Mouse (Mus musculus): ENCODE results near the gene Tbl1x. TPM values are rescaled to one million over a fixed set of nuclear protein-coding genes. Genes with fewer than 3 reads are reported as not detected.

The Tbl1x gene
- polyA plus RNA-seq, 1 experiment: 7.1 TPM

DNA sequence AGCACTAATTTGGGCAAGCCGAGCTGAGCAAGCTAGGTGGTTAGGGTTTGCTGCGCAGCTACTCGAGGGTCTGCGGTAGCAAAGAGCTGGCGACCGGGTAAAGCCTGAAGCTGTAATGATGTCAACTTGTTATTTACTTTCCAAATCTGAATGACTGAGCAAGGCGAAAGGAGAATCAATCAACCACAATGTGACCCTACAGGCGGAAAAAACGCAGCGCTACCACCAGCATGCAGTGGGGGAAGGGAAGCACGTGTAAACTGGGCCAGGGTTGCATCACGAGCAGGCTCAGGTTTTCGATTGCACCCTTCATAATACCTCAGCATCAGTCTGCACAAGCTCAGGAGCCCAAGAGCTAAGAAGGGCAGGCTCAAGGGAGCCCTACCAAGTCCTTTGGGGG, 1.7 kb upstream of the Tbl1x start:
- no peak overlapping the region for H3K27ac ChIP-seq (ENCODE audit: control insufficient read depth, insufficient read depth, low read depth, low read length, poor library complexity)
- 8% methylated on average over 13 of the region's 13 CpGs for WGBS
- no peaks in the 10 kb centered on the region; the same call in 1 of the 2 replicates for H3K4me1 ChIP-seq (ENCODE audit: control insufficient read depth, insufficient read depth, low read length)
- peak overlapping the region; percentile 45 for H3K4me3 ChIP-seq (replicated peaks; ENCODE audit: control insufficient read depth, low read depth, low read length)
- TF ChIP-seq CTCF (IDR thresholded peaks at IDR 0.05; ENCODE audit: control insufficient read depth, insufficient read depth, low read length) (no peak), POLR2A (IDR thresholded peaks at IDR 0.05; ENCODE audit: borderline replicate concordance, control insufficient read depth, low read depth, low read length) (no peak)

DNA sequence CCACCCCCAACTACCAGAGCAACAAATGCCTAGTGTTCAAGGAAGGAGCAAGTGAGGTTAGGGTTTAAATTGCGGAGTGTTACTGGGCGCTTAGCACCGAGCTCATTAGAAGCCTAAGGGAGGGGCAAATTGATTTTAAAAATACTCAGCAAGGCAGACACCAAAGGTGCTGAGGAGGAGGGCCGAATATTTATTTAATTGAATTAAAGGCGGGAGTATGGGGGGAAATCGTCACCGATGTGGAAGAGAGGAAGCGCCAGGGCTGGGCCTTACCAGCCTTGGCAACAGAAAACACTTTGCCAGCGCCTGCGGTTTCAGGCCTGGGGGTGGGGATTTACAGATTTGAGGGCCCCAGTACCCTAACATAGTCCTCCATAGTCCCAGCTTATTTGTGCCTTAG, 1.0 kb upstream of the Tbl1x start:
- 16% methylated on average over 10 of the region's 10 CpGs for WGBS
- Histone ChIP-seq H3K4me3 (replicated peaks; ENCODE audit: control insufficient read depth, low read depth, low read length) (no peak overlapping the region), H3K27ac (ENCODE audit: control insufficient read depth, insufficient read depth, low read depth, low read length, poor library complexity) (no peak overlapping the region), H3K4me1 (ENCODE audit: control insufficient read depth, insufficient read depth, low read length) (no peaks in the 10 kb centered on the region; the same call in 1 of the 2 replicates)
- no peak for TF ChIP-seq POLR2A (IDR thresholded peaks at IDR 0.05; ENCODE audit: borderline replicate concordance, control insufficient read depth, low read depth, low read length)
- TF ChIP-seq CTCF (IDR thresholded peaks at IDR 0.05; ENCODE audit: control insufficient read depth, insufficient read depth, low read length): no peak

DNA sequence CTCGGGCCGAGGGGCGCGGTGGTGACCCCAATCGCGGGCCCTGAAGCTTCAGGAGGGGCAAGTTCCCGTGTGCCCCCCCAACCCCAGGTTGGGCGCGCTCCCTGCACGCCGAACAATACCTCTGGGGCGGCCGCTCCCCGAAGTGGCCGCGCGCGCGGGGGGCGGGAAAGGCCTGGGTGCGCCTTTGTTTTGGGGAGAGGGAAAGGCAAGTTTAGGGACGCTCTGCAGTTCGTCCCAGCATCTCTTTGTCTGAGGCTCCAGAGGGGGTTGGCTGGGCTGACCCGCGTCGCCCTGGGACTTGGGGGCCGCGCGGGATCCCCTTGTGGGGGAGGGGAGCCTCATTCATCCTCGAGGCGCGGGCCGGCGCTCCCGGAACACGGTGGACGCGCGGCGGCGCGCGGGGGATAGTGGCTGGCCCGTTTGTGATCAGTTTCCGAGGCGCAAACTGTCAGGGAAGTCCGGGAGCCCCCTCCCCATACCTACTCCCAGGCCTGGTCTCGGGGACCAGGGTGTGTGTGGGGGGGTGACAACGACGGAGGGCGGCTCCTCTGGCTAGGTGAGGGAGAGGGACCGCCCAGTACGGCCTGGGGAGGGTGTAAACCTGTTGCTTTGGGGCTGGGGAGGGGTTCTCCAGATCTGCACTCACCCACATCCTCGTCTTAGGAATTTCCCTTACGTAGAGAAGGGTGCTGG, 634 bp downstream of the Tbl1x start:
- no peak; the same call in 1 of the 2 replicates for TF ChIP-seq POLR2A (IDR thresholded peaks at IDR 0.05; ENCODE audit: borderline replicate concordance, control insufficient read depth, low read depth, low read length)
- no peak for TF ChIP-seq CTCF (IDR thresholded peaks at IDR 0.05; ENCODE audit: control insufficient read depth, insufficient read depth, low read length)
- 14% methylated on average over 51 of the region's 55 CpGs for WGBS
- Histone ChIP-seq H3K27ac (ENCODE audit: control insufficient read depth, insufficient read depth, low read depth, low read length, poor library complexity) (peak overlapping the region; percentile 89), H3K4me1 (ENCODE audit: control insufficient read depth, insufficient read depth, low read length) (no peaks in the 10 kb centered on the region; the same call in 1 of the 2 replicates), H3K4me3 (replicated peaks; ENCODE audit: control insufficient read depth, low read depth, low read length) (peak overlapping the region; percentile 76)

DNA sequence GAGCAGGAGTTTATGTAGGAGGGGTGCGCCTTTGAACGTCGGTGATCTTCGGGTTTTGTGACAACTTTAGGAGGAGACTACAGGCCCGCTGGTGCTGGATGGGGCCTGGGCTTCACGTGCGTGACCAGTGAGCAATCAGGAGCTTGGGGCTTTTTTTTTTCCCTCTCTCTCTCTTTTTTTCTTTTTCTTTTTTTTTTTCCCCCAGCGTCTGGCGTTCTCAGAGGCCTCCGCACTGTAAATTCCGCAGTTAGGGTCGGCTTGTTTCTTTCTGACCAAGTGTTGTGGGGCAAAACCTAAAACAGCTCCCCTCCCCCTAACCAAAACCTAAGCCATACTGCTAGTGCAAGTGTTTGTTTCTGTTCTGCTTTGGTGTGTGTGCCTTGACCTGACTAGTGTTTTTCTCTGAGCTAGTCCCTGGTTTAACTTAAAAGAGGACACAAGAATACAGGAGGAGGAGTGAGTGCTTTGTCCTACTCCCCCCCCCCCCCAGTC, 1.2 kb downstream of the Tbl1x start:
- TF ChIP-seq CTCF (IDR thresholded peaks at IDR 0.05; ENCODE audit: control insufficient read depth, insufficient read depth, low read length): no peak
- no peak for TF ChIP-seq POLR2A (IDR thresholded peaks at IDR 0.05; ENCODE audit: borderline replicate concordance, control insufficient read depth, low read depth, low read length)
- H3K4me1 ChIP-seq (ENCODE audit: control insufficient read depth, insufficient read depth, low read length): no peaks in the 10 kb centered on the region; the same call in 1 of the 2 replicates
- peak overlapping the region; percentile 89 for H3K27ac ChIP-seq (ENCODE audit: control insufficient read depth, insufficient read depth, low read depth, low read length, poor library complexity)
- peak overlapping the region; percentile 76 for H3K4me3 ChIP-seq (replicated peaks; ENCODE audit: control insufficient read depth, low read depth, low read length)
- WGBS: 14% methylated on average over 12 of the region's 12 CpGs

DNA sequence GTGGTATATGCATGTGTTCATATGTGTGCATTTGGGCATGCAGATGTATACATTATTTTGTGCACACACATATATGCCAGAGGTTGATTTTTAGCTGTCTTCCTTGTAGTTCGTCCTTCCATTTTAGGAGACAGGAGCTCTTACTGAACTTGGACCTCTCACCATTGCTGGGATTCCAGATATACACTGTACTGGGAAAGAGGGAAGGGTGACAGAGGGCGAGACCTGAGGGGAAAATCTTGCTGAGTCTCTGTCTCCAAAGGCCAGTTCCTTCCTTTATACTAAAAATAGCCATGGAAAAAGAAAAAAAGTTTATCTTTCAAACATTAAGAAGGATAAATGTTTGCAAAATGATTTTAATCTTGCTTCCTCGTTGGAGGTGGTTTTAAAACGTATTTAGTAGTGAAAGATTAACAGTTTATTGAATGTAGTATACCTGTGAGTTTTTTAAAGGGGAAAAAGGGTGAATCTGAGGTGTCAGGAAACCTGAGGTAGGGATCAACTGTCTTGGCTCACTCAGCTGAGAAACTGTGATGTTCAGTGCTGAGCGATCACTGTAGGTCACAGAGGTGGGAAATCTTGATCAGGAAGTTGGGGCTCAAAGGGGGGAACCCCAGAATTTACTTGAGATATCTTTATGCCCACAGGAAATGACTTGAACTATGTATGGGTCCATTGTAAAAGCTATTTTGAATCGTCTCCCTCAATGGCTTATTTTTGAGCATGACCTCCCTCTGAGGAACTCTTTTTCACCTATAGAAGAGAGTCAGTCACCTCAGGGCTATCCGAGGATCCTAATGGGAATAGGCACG, 6.7 kb downstream of the Tbl1x start:
- no peak for TF ChIP-seq CTCF (IDR thresholded peaks at IDR 0.05; ENCODE audit: control insufficient read depth, insufficient read depth, low read length)
- no peak for TF ChIP-seq POLR2A (IDR thresholded peaks at IDR 0.05; ENCODE audit: borderline replicate concordance, control insufficient read depth, low read depth, low read length)
- 31% methylated on average over 8 of the region's 8 CpGs for WGBS
- Histone ChIP-seq H3K4me1 (ENCODE audit: control insufficient read depth, insufficient read depth, low read length) (no peaks in the 10 kb centered on the region; the same call in 1 of the 2 replicates), H3K27ac (ENCODE audit: control insufficient read depth, insufficient read depth, low read depth, low read length, poor library complexity) (no peak overlapping the region), H3K4me3 (replicated peaks; ENCODE audit: control insufficient read depth, low read depth, low read length) (no peak overlapping the region)

DNA sequence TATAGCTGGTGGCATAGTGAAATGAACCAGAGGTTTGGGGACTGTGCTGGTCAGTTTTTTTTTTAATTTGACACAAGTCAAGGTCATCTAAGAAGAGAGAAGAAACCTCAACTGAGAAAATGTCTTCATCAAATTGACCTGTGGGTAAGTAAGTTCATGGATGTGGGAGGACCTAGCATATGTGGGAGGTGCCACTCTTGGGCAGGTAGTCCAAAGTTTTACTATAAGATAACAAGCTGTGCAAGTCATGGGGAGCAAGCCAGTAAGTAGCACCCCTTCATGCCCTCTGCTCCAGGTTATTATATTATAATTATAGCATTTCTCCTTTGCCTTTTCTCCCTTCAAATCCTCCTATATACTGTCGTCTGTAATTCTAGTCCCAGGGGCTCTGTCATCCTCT, 8.1 kb downstream of the Tbl1x start:
- no peak for TF ChIP-seq POLR2A (IDR thresholded peaks at IDR 0.05; ENCODE audit: borderline replicate concordance, control insufficient read depth, low read depth, low read length)
- no peak for TF ChIP-seq CTCF (IDR thresholded peaks at IDR 0.05; ENCODE audit: control insufficient read depth, insufficient read depth, low read length)
- 68% methylated on average over 1 of the region's 1 CpGs for WGBS
- Histone ChIP-seq H3K4me1 (ENCODE audit: control insufficient read depth, insufficient read depth, low read length) (no peaks in the 10 kb centered on the region; the same call in 1 of the 2 replicates), H3K27ac (ENCODE audit: control insufficient read depth, insufficient read depth, low read depth, low read length, poor library complexity) (no peak overlapping the region), H3K4me3 (replicated peaks; ENCODE audit: control insufficient read depth, low read depth, low read length) (no peak overlapping the region)

DNA sequence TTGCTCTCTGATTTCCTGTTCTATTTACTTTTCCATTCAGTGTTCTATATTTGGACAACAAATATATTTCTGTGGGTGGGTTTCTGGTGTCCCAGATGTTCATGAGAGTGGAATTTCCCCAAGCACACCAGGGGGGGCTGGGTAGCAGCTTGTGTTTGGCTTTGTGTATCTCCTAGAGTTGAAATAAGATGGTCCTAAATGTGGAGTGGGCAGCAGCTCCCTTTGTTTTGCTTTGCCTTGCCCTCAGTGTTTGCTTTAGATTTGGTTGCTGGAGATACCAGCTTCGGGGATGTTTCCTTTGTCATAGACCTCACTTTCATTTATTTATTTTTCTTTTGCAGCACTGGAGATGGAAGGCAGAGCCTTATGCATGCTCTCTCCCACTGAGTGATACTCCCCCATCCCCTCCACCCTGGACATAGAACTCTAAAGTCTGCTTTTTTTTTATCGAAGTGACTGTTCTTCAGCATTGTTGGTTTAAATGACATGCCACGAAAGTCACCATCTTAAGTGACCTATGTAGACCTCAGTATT, 12.1 kb downstream of the Tbl1x start:
- H3K27ac ChIP-seq (ENCODE audit: control insufficient read depth, insufficient read depth, low read depth, low read length, poor library complexity): no peak overlapping the region
- 71% methylated on average over 3 of the region's 3 CpGs for WGBS
- H3K4me1 ChIP-seq (ENCODE audit: control insufficient read depth, insufficient read depth, low read length): no peaks in the 10 kb centered on the region; the same call in 1 of the 2 replicates
- H3K4me3 ChIP-seq (replicated peaks; ENCODE audit: control insufficient read depth, low read depth, low read length): no peak overlapping the region
- TF ChIP-seq POLR2A (IDR thresholded peaks at IDR 0.05; ENCODE audit: borderline replicate concordance, control insufficient read depth, low read depth, low read length) (no peak), CTCF (IDR thresholded peaks at IDR 0.05; ENCODE audit: control insufficient read depth, insufficient read depth, low read length) (no peak)

DNA sequence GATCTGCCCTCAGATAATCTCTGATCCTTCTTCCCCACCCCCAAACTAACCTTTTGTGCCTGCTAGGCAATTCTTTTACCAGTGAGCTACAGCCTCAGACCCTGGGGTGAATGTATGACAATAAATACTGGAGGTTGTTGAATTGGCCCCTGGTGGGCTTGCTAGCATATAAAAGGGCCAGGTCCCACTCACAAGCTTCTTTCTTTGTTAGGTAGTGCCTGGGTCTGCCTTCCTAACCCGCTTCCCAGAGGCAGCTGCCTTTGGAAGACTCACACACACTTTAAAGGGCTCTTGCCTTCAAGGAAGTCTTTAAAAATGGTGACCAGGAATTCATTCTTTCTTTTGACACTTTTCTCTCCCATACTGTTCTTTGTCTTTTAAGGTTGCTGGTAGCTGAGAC, 14.4 kb downstream of the Tbl1x start:
- TF ChIP-seq CTCF (IDR thresholded peaks at IDR 0.05; ENCODE audit: control insufficient read depth, insufficient read depth, low read length) (no peak), POLR2A (IDR thresholded peaks at IDR 0.05; ENCODE audit: borderline replicate concordance, control insufficient read depth, low read depth, low read length) (no peak)
- no peak overlapping the region for H3K27ac ChIP-seq (ENCODE audit: control insufficient read depth, insufficient read depth, low read depth, low read length, poor library complexity)
- no peak overlapping the region for H3K4me3 ChIP-seq (replicated peaks; ENCODE audit: control insufficient read depth, low read depth, low read length)
- H3K4me1 ChIP-seq (ENCODE audit: control insufficient read depth, insufficient read depth, low read length): no peaks in the 10 kb centered on the region; the same call in 1 of the 2 replicates
- WGBS: 74% methylated on average over 1 of the region's 1 CpGs

Measured in bone marrow, adult 2 months (tissue).